Mouse (Mus musculus): ENCODE data around the gene Fubp1.

DNA sequence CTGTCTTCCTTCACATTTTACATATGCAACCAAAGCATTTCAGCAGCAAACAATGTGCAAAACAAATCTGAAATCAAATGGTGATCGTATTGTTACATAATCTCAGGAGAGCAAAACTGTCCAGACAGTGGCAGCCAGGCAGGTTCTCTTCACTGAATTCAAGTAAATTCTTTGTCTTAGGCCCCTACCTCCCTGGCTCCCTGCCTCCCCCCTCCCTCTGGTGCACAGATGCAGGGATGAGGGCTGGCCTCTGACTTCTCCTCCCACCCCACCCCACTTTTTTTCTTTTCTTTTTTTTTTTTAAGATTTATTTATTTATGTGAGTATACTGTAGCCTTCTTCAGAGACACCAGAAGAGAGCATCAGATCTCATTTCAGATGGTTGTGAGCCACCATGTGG, 50.1 kb downstream of the Fubp1 start:
- TF ChIP-seq ZNF384 (IDR thresholded peaks at IDR 0.05; ENCODE audit: low read depth, low read length): no peak
- TF ChIP-seq JUND (conservative IDR thresholded peaks at IDR 0.05; ENCODE audit: low read depth, low read length): no peak
- TF ChIP-seq CTCF (conservative IDR thresholded peaks at IDR 0.05 in 1 of 2, IDR thresholded peaks at IDR 0.05 in 1 of 2; ENCODE audit: low read depth in 2 of 2, low read length in 2 of 2): no peak
- TF ChIP-seq MEF2A (IDR thresholded peaks at IDR 0.05; ENCODE audit: borderline replicate concordance, low read depth, low read length): no peak
- no peak for TF ChIP-seq POLR2A (IDR thresholded peaks at IDR 0.05; ENCODE audit: low read depth, low read length)
- TF ChIP-seq EP300 (IDR thresholded peaks at IDR 0.05; ENCODE audit: low read length): no peak
- no peak for TF ChIP-seq BHLHE40 (IDR thresholded peaks at IDR 0.05; ENCODE audit: low read depth, low read length)
- no peak for TF ChIP-seq ELF1 (IDR thresholded peaks at IDR 0.05; ENCODE audit: low read depth, low read length)
- TF ChIP-seq NELFE (IDR thresholded peaks at IDR 0.05; ENCODE audit: low read depth, low read length): no peak
- TF ChIP-seq MXI1 (IDR thresholded peaks at IDR 0.05; ENCODE audit: low read depth, low read length): no peak
- TF ChIP-seq UBTF (IDR thresholded peaks at IDR 0.05; ENCODE audit: low read depth, low read length): no peak

All from CH12.LX (cell line).